Mouse (Mus musculus) stomach, postnatal 0 days (tissue): Measurements from ENCODE around the gene Clrn3. TPM values are rescaled to one million over a fixed set of nuclear protein-coding genes. Genes with fewer than 3 reads are reported as not detected.
A peak's percentile ranks its signal among the peaks of the same experiment; 100 is the strongest.

Experiments used
- ATAC-seq: fragments of 200-750 bp; cut with Nextera tagmentation; 2 replicates; pipeline ENCODE4 v1.8.0; 2017; ENCODE audit not compliant: low FRiP score, low TSS enrichment
- DNase-seq: peaks from one replicate; pipeline ENCODE4 v3.0.0-alpha.2; 2016; ENCODE audit warnings: low spot score
- H3K27ac ChIP-seq: fragments of 300-500 bp; sonication (generic); replicated peaks from 2 replicates; pipeline ENCODE4 v1.5.1; 2014; ENCODE audit warnings: mild to moderate bottlenecking, control low read depth
- H3K27me3 ChIP-seq: fragments of 300-500 bp; sonication (generic); 2 replicates; pipeline ENCODE4 v1.6.1; 2014; ENCODE audit warnings: low read length; ENCODE audit not compliant: control insufficient read depth, insufficient read depth
- H3K36me3 ChIP-seq: fragments of 300-500 bp; sonication (generic); 2 replicates; pipeline ENCODE4 v1.6.1; 2014; ENCODE audit warnings: low read length, mixed read lengths; ENCODE audit not compliant: control insufficient read depth, insufficient read depth
- H3K4me1 ChIP-seq: fragments of 300-500 bp; sonication (generic); replicated peaks from 2 replicates; pipeline ENCODE4 v1.6.1; 2014; ENCODE audit warnings: antibody characterized with exemption; ENCODE audit not compliant: control insufficient read depth, insufficient read depth
- H3K4me2 ChIP-seq: fragments of 300-500 bp; sonication (generic); replicated peaks from 2 replicates; pipeline ENCODE4 v1.6.1; 2014; ENCODE audit warnings: low read depth, mild to moderate bottlenecking, control low read depth, moderate library complexity
- H3K4me3 ChIP-seq: fragments of 300-500 bp; sonication (generic); 2 replicates; pipeline ENCODE4 v1.5.1; 2014; ENCODE audit warnings: low read depth, low read length, control low read depth
- H3K9ac ChIP-seq: fragments of 300-500 bp; sonication (generic); 2 replicates; pipeline ENCODE4 v1.6.1; 2014; ENCODE audit warnings: mild to moderate bottlenecking, low read length, control low read depth, mixed read lengths
- H3K9me3 ChIP-seq: fragments of 300-500 bp; sonication (generic); 2 replicates; pipeline ENCODE4 v1.6.1; 2016; ENCODE audit warnings: low read length; ENCODE audit not compliant: control insufficient read depth
- CTCF ChIP-seq: IDR thresholded peaks from 2 replicates; pipeline ENCODE4 v1.5.1; 2016; ENCODE audit warnings: antibody characterized with exemption, low read depth, mild to moderate bottlenecking, moderate library complexity
- EP300 ChIP-seq: optimal IDR thresholded peaks from 2 replicates; pipeline ENCODE3; 2016; ENCODE audit warnings: antibody characterized with exemption
- WGBS: fragments of 180-500 bp; shearing (Covaris S2); extraction: QIAGEN DNeasy Blood & Tissue Kit; methylation state at CpG from one replicate; pipeline ENCODE4 v1.1.7; 2014; 5-methylcytosine and 5-hydroxymethylcytosine counted together
- polyA plus RNA-seq: library from polyadenylated mRNA; unstranded; fragments of >200 nt; fragmentation: Nextera tagmentation; extraction: Ambion mirVana; gene quantifications from 2 replicates; pipeline ENCODE4 v1.2.1, GENCODE M21; 2015

Gene Clrn3
- polyA plus RNA-seq, 1 experiment from 2014 or later, result 0.63 TPM

DNA sequence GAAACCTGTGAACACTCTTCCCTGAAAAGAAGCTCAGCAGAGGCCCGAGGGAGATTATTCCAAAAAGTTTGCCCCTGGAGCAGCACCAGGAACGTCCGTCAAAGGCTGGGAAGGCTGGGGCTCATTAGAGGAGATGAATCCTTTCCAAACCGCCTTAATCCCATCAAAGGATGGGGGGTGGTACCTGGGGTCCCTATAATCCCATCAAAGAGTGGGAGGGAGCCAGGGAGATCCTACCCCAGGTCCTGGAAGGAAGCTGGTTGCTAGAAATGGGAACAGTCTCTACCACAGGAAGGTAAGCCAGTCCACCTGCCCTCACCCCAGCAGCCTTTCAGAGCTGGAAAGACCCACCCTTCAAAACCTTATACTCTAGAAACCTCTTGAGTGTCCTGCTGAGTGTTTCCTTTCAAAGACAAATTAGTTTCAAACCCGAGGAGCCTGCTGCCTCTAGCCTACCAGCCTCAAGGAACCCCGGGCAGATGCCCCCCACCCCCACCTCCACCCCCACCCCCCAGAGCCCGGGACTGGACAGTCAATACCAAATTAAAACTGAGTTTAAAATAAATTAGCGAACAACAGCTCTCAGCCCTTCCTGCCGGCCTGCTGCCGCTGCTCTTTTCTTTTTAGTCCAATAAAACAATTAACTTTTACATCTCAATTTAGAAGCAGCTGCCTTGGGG, 43.2 kb downstream of the Clrn3 start:
- Histone ChIP-seq H3K27ac (no peak overlapping the region), H3K9ac (no peak overlapping the region), H3K36me3 (no peaks in the 10 kb centered on the region), H3K4me1 (no peaks in the 10 kb centered on the region), H3K27me3 (no peaks in the 10 kb centered on the region), H3K9me3 (no peaks in the 10 kb centered on the region), H3K4me3 (no peak overlapping the region), H3K4me2 (no peak overlapping the region)
- DNase-seq, result no peak
- no peak for TF ChIP-seq CTCF
- TF ChIP-seq EP300, result no peak
- 16% methylated on average over 10 of the region's 10 CpGs for WGBS
- no peak for ATAC-seq

DNA sequence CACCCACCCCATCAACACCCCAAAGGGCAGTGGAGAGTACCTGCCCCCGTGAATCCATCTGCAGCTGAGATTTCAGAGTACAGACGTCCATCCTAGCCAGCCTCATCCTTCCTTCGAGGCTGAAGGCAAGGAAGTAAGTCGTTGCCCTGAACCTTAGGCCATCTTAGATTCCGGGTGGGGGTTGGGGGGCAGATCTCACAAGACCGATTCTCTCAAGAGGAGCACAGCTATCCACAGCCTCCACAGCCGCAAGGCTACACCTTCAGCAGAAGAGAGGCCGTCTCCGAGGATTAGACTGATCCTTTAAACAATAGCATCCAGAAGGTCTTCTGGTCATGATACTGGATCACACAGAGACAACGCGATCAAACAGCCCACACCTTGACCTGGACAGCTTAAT, 44.1 kb downstream of the Clrn3 start:
- no peak overlapping the region for H3K4me2 ChIP-seq
- H3K27ac ChIP-seq, result no peak overlapping the region
- H3K9ac ChIP-seq, result no peak overlapping the region
- no peaks in the 10 kb centered on the region for H3K4me1 ChIP-seq
- TF ChIP-seq CTCF (no peak), EP300 (no peak)
- WGBS, result 49% methylated on average over 11 of the region's 11 CpGs
- no peaks in the 10 kb centered on the region for H3K9me3 ChIP-seq
- no peak for DNase-seq
- ATAC-seq, result no peak
- no peak overlapping the region for H3K4me3 ChIP-seq
- H3K27me3 ChIP-seq, result no peaks in the 10 kb centered on the region
- no peaks in the 10 kb centered on the region for H3K36me3 ChIP-seq

DNA sequence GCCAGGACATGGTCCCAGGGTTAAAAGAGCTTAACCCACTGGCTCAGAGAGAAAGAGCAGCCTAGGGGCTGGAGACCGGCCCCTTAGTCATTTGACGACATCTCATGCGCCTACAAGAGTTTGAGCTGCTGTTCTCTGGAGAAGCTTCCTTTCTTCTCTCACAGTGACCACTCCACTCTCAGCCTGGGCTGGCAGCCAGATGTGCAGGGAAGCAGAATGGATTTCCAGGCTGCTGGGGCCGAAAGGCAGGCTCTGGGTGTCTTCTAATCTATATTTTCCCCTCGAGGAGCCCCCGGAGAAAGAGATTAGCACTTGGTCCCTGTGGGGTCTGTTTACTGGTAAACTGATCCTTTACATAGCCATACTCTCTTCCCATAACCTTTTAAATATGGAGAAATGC, 44.7 kb downstream of the Clrn3 start:
- DNase-seq, result no peak
- H3K4me3 ChIP-seq, result no peak overlapping the region
- no peak overlapping the region for H3K4me2 ChIP-seq
- 45% methylated on average over 6 of the region's 6 CpGs for whole genome bisulfite sequencing
- H3K27ac ChIP-seq, result no peak overlapping the region
- no peak overlapping the region for H3K9ac ChIP-seq
- no peaks in the 10 kb centered on the region for H3K9me3 ChIP-seq
- TF ChIP-seq CTCF, result no peak
- no peak for TF ChIP-seq EP300
- H3K36me3 ChIP-seq, result no peaks in the 10 kb centered on the region
- no peak for ATAC-seq
- H3K4me1 ChIP-seq, result no peaks in the 10 kb centered on the region
- H3K27me3 ChIP-seq, result no peaks in the 10 kb centered on the region

DNA sequence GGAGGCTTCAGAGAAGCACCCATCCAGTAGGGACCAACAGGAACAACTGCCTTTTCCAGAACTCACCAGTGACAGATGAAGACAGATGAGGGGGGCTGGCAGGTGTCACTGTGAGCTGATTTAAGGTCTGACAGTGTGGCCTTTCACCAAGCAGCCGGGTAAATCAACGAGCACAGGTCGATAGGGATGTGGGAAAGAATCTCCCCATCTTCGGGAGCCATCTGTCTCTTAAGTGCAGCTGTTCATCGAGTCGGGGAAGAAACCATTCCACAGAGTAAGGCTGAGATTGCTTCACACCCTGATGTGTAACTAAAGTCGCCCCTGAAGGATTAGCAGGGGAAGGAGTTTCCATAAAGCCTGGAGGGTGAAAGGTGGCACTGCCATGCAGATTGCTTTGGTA, 47.3 kb downstream of the Clrn3 start:
- DNase-seq, result no peak
- TF ChIP-seq CTCF (no peak), EP300 (no peak)
- no peaks in the 10 kb centered on the region for H3K36me3 ChIP-seq
- ATAC-seq, result no peak
- no peak overlapping the region for H3K27ac ChIP-seq
- no peaks in the 10 kb centered on the region for H3K9me3 ChIP-seq
- H3K4me1 ChIP-seq, result no peaks in the 10 kb centered on the region
- 21% methylated on average over 7 of the region's 7 CpGs for WGBS
- no peak overlapping the region for H3K9ac ChIP-seq
- no peak overlapping the region for H3K4me3 ChIP-seq
- no peaks in the 10 kb centered on the region for H3K27me3 ChIP-seq
- H3K4me2 ChIP-seq, result no peak overlapping the region

DNA sequence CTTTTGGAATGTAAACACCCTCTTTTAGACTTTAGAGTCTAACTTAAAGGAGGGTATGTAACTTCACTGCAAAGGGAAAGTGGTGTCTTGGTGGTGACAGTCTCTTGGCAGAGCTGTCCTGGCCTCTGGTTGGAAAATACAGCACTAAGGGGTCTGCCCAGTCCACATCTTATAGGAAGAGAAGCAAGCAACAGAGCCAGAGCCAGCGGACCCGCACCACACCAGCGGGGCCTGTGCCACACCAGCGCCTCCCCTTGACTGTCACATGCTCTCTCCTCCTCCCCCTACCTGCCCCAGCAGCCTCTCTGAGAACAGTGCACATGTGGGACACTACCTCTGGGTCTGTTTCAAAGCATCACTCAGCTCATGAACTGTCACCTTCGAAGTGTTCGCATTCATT, 48.5 kb downstream of the Clrn3 start:
- no peak overlapping the region for H3K4me3 ChIP-seq
- no peaks in the 10 kb centered on the region for H3K36me3 ChIP-seq
- no peak overlapping the region for H3K4me2 ChIP-seq
- ATAC-seq (no peak), DNase-seq (no peak)
- no peaks in the 10 kb centered on the region for H3K27me3 ChIP-seq
- H3K27ac ChIP-seq, result no peak overlapping the region
- H3K9ac ChIP-seq, result no peak overlapping the region
- no peaks in the 10 kb centered on the region for H3K9me3 ChIP-seq
- TF ChIP-seq CTCF (no peak), EP300 (no peak)
- 79% methylated on average over 6 of the region's 6 CpGs for WGBS
- H3K4me1 ChIP-seq, result no peaks in the 10 kb centered on the region

DNA sequence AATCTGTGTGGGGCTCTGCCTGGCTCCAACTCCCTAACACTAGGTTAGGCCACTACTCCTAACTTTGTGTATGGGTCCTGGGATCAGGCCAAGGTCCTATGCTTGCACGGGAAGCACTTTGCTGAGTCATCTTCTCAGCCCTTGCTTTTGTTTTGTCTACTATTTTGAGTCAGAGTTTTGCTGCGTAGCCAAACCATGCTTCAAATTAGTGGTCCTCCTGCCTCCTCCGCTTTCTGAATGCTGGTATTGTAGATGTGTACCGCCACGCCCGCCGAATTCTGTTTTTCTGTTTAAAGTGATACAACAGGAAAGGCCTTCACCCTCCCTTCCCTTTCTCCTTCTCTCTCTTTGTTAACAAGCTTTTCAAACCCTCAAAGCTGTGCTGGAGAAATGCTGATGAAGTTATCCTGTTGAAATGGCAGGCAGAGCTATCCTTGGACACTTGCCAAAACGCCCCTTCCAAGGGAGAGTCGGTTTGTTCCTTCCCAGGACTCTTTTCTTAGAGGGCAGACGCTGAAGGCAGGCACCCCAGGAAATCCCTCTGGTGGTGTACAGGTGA, 49.1 kb downstream of the Clrn3 start:
- DNase-seq (no peak), ATAC-seq (0 out of 2 replicates have a peak, but pooled peaks have one; percentile 42)
- no peak overlapping the region for H3K4me2 ChIP-seq
- H3K4me1 ChIP-seq, result no peaks in the 10 kb centered on the region
- no peak overlapping the region for H3K27ac ChIP-seq
- WGBS, result 41% methylated on average over 10 of the region's 10 CpGs
- no peaks in the 10 kb centered on the region for H3K27me3 ChIP-seq
- H3K9me3 ChIP-seq, result no peaks in the 10 kb centered on the region
- H3K4me3 ChIP-seq, result no peak overlapping the region
- H3K36me3 ChIP-seq, result no peaks in the 10 kb centered on the region
- TF ChIP-seq CTCF (0 out of 2 replicates have a peak, but pooled peaks have one; percentile 17), EP300 (no peak)
- H3K9ac ChIP-seq, result no peak overlapping the region
